Mouse (Mus musculus) adrenal gland, postnatal 14 days (tissue): ENCODE measurements around the gene Gm5114. TPM values are rescaled to one million over a fixed set of nuclear protein-coding genes. Genes with fewer than 3 reads are reported as not detected.
"Not testable (repeated sequence)": the region's sequence is repeated elsewhere in the genome, so short reads cannot be mapped to it uniquely, and the experiment has no call there.

Experiments used
- DNase-seq: peaks from one replicate; pipeline ENCODE4 v3.0.0; 2021; ENCODE audit warnings: mixed read lengths
- long read RNA-seq, 2 experiments: library from polyadenylated mRNA; stranded (forward); transcript quantifications; one replicate each; pipeline ENCODE4 v2.0.0; 2021
- microRNA-seq, 2 experiments: library from miRNA; unstranded; fragments of <30 nt; microRNA quantifications; one replicate each; pipeline ENCODE4 v1.2.0; 2021
- total RNA-seq: library from RNA; stranded (reverse); gene quantifications from 2 replicates; pipeline ENCODE4 v1.2.3, GENCODE M21; 2021

The Gm5114 gene
- total RNA-seq, result not detected in 2 replicates
- long read RNA-seq, experiment 1, result 0 reads
- long read RNA-seq, experiment 2, result 0 reads

DNA sequence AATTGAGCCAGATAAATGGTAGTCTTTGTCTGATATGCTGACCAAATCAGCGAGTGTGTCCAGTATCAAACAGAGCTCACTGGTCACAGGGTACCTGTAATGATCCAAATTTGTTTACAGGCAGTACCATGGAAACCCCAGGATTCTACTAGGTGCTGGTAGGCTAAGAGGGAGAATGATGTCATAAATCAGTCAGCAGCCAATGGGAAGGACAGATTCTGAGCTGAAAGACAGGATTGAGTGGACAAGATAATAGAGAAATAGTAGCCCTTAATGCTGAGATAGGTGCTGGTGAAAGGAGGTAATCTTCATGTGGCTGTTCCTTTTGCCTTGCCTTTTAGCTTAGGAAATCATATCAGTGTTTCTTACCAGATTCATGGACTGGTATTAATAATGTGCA lies at the start of gene Gm5114:
TSS of gene Gm5114 (minus strand) at position 101 of the 400 bp plus-strand sequence.
- DNase-seq, result not testable (repeated sequence)

DNA sequence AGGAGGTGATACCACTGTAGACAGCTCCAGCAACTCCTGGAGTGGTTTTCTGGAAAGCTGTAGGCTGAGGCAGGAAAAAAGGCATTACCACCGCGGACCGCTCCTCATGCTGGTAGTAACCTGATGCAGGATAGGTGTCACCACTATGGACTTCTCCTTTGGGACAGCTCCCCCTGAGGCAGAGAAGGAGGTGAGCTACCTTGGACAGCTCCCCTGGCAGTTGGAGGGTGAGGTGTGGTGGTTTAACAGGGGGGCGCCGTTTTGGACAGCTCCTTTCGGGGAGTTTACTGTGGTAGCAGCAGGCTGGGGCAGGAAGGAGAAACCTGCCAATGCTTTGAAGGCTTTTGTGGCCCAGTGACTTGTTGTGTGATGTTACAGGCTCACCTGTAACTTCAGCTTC lies 42.8 kb upstream of the Gm5114 start:
- peak; percentile 78 for DNase-seq

DNA sequence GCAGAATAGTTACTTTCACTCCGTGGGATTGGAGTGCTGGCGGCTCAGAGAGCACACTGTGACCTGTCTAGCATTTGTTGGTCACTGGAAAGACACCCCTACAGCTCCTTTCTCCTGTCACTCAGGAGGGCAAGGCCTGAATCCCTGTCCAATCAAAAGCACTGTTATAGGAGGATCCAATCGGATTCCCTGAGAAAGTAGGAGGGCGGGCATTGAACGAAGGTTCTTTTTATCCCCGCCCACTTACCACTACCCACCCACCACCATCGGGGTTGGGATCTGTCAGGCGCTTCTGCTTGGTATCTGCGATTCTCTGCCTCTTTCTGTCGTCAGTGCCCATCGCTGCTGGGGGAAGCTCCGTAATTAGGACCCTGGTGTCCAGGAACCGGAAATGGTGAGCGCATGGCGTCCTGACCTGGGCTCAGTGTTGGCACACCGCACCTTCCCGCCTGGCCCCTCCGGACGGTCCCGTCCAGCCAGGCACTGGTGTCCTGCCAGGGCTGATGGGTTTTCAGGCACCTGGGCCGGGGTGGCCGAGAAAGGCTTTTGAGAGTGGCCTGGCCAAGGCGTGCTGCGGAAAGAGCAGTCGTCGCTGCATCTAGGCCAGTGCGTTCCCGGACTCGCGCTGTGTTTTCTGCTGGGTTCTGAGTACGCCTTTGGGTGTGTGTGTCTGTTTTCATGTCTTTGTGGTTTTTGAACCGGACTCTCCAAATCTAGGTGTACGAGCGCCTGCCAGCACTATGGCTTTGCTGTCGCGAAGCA lies 36.5 kb upstream of the Gm5114 start:
- DNase-seq, result peak; percentile 89

DNA sequence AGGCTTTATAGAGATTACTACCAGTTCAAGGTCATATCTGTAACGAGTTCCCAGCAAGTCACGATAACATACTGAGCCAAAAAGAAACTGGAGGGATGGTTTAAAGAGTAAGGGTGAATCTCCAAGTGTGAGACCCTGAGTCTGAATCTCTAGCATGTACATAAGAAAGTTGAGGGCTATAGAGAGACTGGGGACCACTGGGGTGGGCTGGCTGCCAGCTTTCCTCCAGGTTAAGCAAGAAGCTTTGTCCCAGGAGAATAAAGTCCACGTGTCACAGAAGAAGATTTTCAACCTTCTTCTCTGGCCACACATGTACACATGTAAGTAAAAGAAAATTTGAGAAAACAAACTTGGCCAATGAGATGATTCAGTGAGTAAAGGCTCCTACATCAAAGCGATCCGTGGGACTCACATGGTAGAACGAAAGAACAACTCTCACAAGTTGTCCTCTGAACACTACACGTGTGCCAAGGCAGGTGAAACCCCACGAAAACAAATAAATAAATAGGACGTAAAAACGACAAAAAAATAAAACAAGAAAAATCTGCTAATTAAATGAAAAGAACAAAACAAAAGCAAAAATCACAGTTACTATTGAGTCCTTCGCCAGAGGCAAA lies 35.8 kb upstream of the Gm5114 start:
- DNase-seq, result no peak

DNA sequence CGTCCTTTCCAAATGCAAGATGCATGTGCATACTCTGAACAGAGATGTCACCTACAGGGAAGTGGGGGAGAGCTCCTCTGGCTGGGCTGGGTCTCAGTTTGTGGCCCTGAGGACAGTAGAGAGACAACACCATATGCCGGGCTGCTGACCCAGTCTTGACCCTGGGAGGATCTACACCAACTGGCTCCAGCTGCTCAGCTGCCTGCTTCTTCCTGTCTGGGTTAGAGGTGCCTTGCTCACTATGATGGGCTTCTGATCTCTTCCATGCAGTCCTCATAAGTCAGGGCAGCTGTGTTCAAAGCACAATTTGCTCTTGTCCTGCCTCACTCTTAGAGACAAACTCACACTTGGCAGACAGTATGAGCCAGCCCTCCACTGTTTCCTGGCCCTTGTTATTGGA lies 28.3 kb upstream of the Gm5114 start:
- DNase-seq, result no peak

DNA sequence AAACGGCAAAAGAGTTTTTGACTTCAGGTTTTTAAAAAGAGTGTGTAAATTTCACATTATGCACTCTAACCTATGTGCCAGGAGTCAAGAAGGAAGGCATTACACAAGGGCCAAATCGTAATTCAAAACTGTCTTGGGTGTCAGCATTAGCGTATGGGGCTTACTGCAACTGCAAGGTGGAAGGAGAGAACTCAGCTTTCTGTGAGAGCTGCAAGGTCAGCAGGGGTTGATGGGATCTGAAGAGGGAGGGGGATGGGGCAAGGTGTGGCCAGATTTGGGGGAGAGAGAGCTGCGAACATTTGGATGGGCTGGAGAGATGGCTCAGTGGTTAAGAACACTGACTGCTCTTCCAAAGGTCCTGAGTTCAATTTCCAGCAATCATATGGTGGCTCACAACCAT lies 27.4 kb upstream of the Gm5114 start:
- DNase-seq, result no peak

Small RNA genes lying within 50 kb of the gene (microRNA-seq; reads per million reads assigned to microRNA genes)
- 0 reads per million in 2 experiments for gene Gm27437

Other genes with a start within 250 kb of the Gm5114 start
- 2.3 and 2.7 TPM in 2 replicates for gene Zfp619, start 104.6 kb upstream of the Gm5114 start, total RNA-seq